ENCODE assay signal across 20 mouse cellular contexts in genomic region chr14:93040591-93040990, GRCm38 (mm10).
A peak's percentile ranks its signal among the peaks of the same experiment; 100 is the strongest.
DNase-seq lines count a peak whose midpoint lies in the region; ATAC-seq and TF ChIP-seq lines count a peak whose summit lies in the region.
"Had no signal": no experiment of that assay in that cellular context is flagged by ENCODE, and none has a peak within 500 bp of the region (broad histone marks: within the 10 kb centered on the region; RNA-seq: fewer than 3 reads in every experiment).

No protein-coding gene starts in this region.

- H3K4me1 ChIP-seq in forebrain, embryonic 14.5 days (ENCODE audit: control insufficient read depth, insufficient read depth, low read length): peaks cover 13% of the 10 kb centered on the region
- H3K4me1 ChIP-seq in forebrain, embryonic 16.5 days (replicated peaks; ENCODE audit: control insufficient read depth, insufficient read depth, low read length): peaks cover 12% of the 10 kb centered on the region
- H3K4me1 ChIP-seq in kidney, postnatal 0 days (replicated peaks; ENCODE audit: insufficient read depth, low read length): no peaks in the 10 kb centered on the region
- no peaks in the 10 kb centered on the region for H3K4me1 ChIP-seq in embryonic facial prominence, embryonic 10.5 days
- H3K4me1 ChIP-seq: heart, embryonic 15.5 days had no signal

- WGBS in forebrain, embryonic 14.5 days: 48% methylated on average over 6 of the region's 6 CpGs
- WGBS in forebrain, embryonic 16.5 days: 45% methylated on average over 6 of the region's 6 CpGs
- 50% methylated on average over 6 of the region's 6 CpGs for WGBS in kidney, postnatal 0 days
- whole genome bisulfite sequencing in embryonic facial prominence, embryonic 10.5 days: 83% methylated on average over 6 of the region's 6 CpGs

- H3K27ac ChIP-seq in forebrain, embryonic 14.5 days (ENCODE audit: low read depth, low read length): no peak overlapping the region
- no peak overlapping the region for H3K27ac ChIP-seq in forebrain, embryonic 16.5 days (ENCODE audit: low read length)
- no peak overlapping the region for H3K27ac ChIP-seq in kidney, postnatal 0 days
- H3K27ac ChIP-seq in embryonic facial prominence, embryonic 10.5 days (replicated peaks): no peak overlapping the region
- H3K27ac ChIP-seq: forebrain, embryonic 10.5 days; heart, embryonic 15.5 days; hindbrain, embryonic 13.5 days; stomach, postnatal 0 days had no signal

- H3K9ac ChIP-seq in forebrain, embryonic 14.5 days (ENCODE audit: low read length): no peak overlapping the region
- H3K9ac ChIP-seq in forebrain, embryonic 16.5 days (replicated peaks; ENCODE audit: low read depth, low read length): no peak overlapping the region
- H3K9ac ChIP-seq in kidney, postnatal 0 days (ENCODE audit: low read depth, low read length): no peak overlapping the region
- H3K9ac ChIP-seq: heart, embryonic 15.5 days; hindbrain, embryonic 13.5 days had no signal

- TF ChIP-seq CTCF in kidney, postnatal 0 days (IDR thresholded peaks at IDR 0.05; ENCODE audit: low read depth): no peak

- no peak for ATAC-seq in forebrain, embryonic 14.5 days
- no peak for ATAC-seq in forebrain, embryonic 16.5 days
- ATAC-seq in kidney, postnatal 0 days (replicated peaks; ENCODE audit: low FRiP score, low read depth): no peak
- ATAC-seq: activated CD4-positive, CD25-positive, alpha-beta regulatory T cell, adult 4 months; midbrain, embryonic 16.5 days had no signal

- H3K4me3 ChIP-seq in forebrain, embryonic 14.5 days (ENCODE audit: low read depth, low read length): no peak overlapping the region
- no peak overlapping the region for H3K4me3 ChIP-seq in forebrain, embryonic 16.5 days (replicated peaks; ENCODE audit: low read length)
- no peak overlapping the region for H3K4me3 ChIP-seq in kidney, postnatal 0 days (replicated peaks; ENCODE audit: low read depth, low read length)
- H3K4me3 ChIP-seq in embryonic facial prominence, embryonic 10.5 days: no peak overlapping the region
- H3K4me3 ChIP-seq: forebrain, embryonic 10.5 days; heart, embryonic 15.5 days; hindbrain, embryonic 13.5 days had no signal

- no peak overlapping the region for H3K4me2 ChIP-seq in forebrain, embryonic 14.5 days (ENCODE audit: low read length)
- no peak overlapping the region for H3K4me2 ChIP-seq in forebrain, embryonic 16.5 days (ENCODE audit: low read length)
- H3K4me2 ChIP-seq in kidney, postnatal 0 days (ENCODE audit: low read length): no peak overlapping the region
- H3K4me2 ChIP-seq: heart, embryonic 15.5 days; hindbrain, embryonic 13.5 days had no signal

- H3K36me3 ChIP-seq in forebrain, embryonic 14.5 days (ENCODE audit: control insufficient read depth, insufficient read depth, low read length): no peaks in the 10 kb centered on the region
- no peaks in the 10 kb centered on the region for H3K36me3 ChIP-seq in forebrain, embryonic 16.5 days (ENCODE audit: control insufficient read depth, insufficient read depth)
- H3K36me3 ChIP-seq in kidney, postnatal 0 days (ENCODE audit: insufficient read depth, low read length): no peaks in the 10 kb centered on the region
- no peaks in the 10 kb centered on the region for H3K36me3 ChIP-seq in embryonic facial prominence, embryonic 10.5 days (replicated peaks)
- H3K36me3 ChIP-seq: forebrain, embryonic 10.5 days; heart, embryonic 15.5 days; hindbrain, embryonic 13.5 days had no signal

- no peaks in the 10 kb centered on the region for H3K27me3 ChIP-seq in forebrain, embryonic 14.5 days (replicated peaks; ENCODE audit: control insufficient read depth, insufficient read depth, low read length)
- H3K27me3 ChIP-seq in forebrain, embryonic 16.5 days (replicated peaks; ENCODE audit: control insufficient read depth, insufficient read depth, low read length): no peaks in the 10 kb centered on the region
- H3K27me3 ChIP-seq in kidney, postnatal 0 days (ENCODE audit: insufficient read depth, low read length): no peaks in the 10 kb centered on the region
- no peaks in the 10 kb centered on the region for H3K27me3 ChIP-seq in embryonic facial prominence, embryonic 10.5 days (replicated peaks; ENCODE audit: low read depth, poor library complexity, severe bottlenecking)
- H3K27me3 ChIP-seq: heart, embryonic 15.5 days; hindbrain, embryonic 13.5 days had no signal

- no peaks in the 10 kb centered on the region for H3K9me3 ChIP-seq in forebrain, embryonic 14.5 days (replicated peaks; ENCODE audit: control insufficient read depth, low read length)
- H3K9me3 ChIP-seq in forebrain, embryonic 16.5 days (ENCODE audit: control insufficient read depth, low read length): no peaks in the 10 kb centered on the region
- H3K9me3 ChIP-seq in kidney, postnatal 0 days (replicated peaks; ENCODE audit: low read length): no peaks in the 10 kb centered on the region
- H3K9me3 ChIP-seq in embryonic facial prominence, embryonic 10.5 days: no peaks in the 10 kb centered on the region
- H3K9me3 ChIP-seq: forebrain, embryonic 10.5 days; heart, embryonic 15.5 days; hindbrain, embryonic 13.5 days had no signal

- peak; percentile 30 for DNase-seq in forebrain, embryonic 14.5 days (ENCODE audit: low spot score)
- DNase-seq in kidney, postnatal 0 days (ENCODE audit: low spot score): peak; percentile 4
- DNase-seq in kidney, postnatal 25 days: no peak
- peak; percentile 37 for DNase-seq in brain, adult 2 months (ENCODE audit: low read depth, low spot score)
- DNase-seq in embryonic facial prominence, embryonic 10.5 days (ENCODE audit: low spot score): no peak
- DNase-seq in spleen, adult 12 weeks (ENCODE audit: low spot score): no peak
- DNase-seq: adrenal gland, postnatal 25 days; cerebellum, adult 11 months; heart, postnatal 36 days; kidney, adult 18-20 months; kidney, postnatal 10 days; lung, postnatal 4 days; right cerebral cortex, adult 18-20 months had no signal

Comparison
In these comparisons a context has a peak if more than half of its experiments do, and no peak if none do; other contexts are left out.
1. DNase-seq: peak in forebrain, embryonic 14.5 days (single experiment), kidney, postnatal 0 days (single experiment) and brain, adult 2 months (single experiment); none in kidney, postnatal 25 days (0 of 2), embryonic facial prominence, embryonic 10.5 days (single experiment) and spleen, adult 12 weeks (single experiment).